Mouse (Mus musculus) embryo, embryonic 10 days (tissue): ENCODE data around the gene Ypel3.

Source experiments
- DNase-seq: peaks from one replicate; pipeline ENCODE4 v3.0.0-alpha.2; 2015; ENCODE audit warnings: low spot score

Gene Ypel3

DNA sequence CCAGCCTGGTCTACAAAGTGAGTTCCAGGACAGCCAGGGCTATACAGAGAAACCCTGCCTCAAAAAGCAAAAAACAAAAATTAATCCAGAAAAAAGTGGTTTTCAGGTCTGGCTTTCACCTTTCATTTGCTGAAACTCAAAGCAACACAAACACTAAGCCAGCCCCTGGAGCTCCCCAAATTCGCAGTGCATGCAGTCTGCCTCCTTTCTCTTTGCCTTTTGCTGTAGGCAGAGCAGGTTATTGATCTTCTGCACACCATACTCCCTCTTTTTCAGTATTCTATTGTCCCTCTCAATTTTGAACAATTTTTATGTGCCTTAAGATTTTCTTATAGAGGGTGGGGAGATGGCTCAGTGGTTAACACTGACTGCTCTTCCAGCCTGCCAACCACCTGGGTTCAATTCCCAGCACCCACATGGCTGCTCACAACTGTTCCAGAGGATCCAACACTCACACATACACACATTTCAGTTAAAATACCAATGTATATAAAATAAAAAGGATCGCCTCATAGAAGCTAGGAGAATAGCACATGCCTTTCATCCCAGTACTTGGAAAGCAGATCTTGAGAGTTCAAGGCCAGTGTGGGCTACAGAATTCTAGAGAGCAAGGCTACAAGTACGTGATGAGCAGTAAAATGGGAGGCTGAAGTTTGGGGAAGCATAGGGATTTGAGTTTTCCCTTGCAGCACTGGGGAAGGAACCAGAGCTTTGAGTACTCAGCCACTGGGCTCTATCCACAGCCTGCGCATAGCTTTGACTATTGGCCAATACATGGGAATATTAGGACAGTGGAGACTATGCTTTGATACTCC, 16.9 kb downstream of the Ypel3 start:
- no peak for DNase-seq

- no peak for DNase-seq
Observed at GRCm38 (mm10) chr7:126794271-126794605, 17.5 kb downstream of the Ypel3 start.

DNA sequence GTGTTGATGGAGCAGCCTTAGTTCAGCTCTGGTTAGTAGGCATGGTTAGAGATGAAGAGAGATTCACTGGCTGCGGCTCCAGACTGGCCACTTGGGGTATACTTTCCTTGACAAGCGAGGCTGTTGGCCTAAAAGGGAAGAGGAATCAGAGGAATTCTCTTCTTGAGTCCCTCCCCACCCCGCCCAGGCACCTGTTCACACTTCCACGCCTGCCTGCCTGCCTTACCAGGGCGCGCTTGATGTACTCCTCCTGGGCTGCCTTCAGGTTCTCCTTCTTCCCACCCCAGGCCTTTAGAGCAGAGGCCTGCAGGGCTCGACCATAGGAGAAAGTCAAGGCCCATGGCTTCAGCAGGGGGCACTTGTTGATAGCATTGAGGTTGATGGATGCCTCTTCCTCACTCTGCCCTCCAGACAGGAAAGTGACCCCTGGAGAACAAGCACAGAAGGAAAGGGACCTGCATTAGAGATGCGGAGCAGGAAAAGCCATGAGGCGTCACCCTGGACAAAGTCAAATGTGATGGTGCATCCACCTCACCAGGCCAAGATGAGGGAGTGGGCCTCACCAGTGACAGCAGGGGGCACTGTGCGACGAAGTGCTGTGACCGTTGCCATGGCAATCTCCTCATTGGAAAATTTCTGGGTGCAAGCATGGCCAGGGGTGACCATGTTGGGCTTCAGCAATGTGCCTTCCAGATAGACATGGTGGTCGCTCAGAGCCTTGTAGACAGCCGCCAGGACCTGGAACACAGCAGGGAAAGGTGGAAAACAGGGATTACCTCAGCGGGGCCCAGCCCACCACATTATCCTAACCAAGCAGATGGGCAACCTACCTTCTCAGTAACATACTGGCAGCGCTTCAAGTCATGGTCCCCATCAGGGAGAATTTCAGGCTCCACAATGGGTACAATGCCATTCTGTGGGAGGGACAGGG, 18.9 kb downstream of the Ypel3 start:
- peak; percentile 45 for DNase-seq

DNA sequence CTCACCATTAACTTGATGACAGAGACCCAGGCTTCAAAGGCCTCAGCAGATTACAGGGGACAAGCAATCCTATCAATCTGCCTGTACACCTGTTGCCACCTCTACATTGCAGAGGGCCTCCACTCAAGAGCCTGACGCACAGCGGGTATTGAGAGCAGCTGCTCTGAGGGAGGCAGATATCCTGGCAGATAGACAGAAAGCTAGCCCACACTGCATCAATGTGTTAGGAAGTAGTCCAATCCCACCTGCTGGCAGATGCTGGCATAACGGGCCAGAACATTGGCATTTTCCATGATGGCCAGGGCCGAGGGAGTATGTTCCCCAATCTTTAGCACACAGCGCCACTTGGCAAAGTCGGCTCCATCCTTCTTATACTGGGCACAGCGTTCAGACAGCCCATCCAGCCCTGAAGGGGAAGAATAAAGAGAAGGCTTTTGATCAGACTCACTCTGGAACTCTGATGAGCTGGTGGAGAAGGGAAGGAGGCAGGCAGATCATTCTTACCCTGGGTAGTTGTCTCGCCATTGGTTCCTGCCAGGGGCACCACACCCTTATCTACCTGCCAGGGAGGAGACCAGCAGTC, 19.7 kb downstream of the Ypel3 start:
- peak; percentile 52 for DNase-seq

GRCm38 (mm10) chr7:126797411-126798126, 20.8 kb downstream of the Ypel3 start, which contains the start of gene Fam57b:
Gene Fam57b (plus strand): TSS chr7:126797668.
- peak; percentile 27 for DNase-seq

DNA sequence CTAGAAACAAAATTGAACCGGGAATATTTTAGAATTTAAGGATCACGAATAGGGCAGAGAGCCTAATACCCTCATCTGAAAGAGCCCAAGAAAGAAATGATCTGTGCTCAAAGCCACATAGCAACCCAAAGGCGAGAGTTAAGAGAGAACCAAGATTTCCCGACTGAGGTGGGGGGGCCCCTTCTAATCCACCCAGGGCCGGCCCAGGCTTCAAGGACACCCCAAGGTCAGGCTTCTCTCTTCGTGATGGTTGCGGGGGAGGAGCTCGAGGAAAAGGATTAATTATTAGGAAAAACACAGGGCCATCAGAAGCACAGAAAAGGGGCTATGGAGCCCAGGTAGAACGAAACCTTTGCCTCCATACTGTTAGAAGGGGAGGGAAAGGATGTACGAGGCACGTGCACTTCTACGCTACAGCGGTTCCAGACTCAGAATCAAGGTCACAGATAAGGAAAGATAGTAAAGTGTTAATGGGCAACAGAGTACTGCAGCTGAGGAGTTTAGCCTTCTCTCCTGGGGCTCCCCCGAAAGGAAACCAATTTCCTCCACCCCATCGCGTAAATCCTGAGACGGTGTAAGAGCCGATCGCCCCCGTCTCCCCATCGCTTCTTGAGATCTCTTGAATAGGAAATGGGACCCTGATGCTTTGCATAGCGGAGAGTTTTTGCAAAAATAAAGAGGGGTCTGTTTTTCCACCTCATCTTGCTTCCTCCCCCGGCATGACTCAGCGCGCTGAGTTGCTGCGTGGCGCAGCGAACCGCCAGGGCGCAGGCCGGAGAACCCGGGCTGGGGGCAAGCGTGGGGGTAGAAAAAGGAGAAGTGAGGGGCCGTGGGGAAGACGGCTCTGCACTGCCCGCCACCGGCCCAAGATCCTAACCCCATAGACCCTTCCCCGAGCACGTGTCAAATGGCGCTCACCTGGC, 21.6 kb downstream of the Ypel3 start:
- peak; percentile 18 for DNase-seq

GRCm38 (mm10) chr7:126799050-126799467, 22.3 kb downstream of the Ypel3 start:
- DNase-seq, result peak; percentile 99

- DNase-seq, result no peak
Observed at GRCm38 (mm10) chr7:126799468-126800268, 22.9 kb downstream of the Ypel3 start.

DNA sequence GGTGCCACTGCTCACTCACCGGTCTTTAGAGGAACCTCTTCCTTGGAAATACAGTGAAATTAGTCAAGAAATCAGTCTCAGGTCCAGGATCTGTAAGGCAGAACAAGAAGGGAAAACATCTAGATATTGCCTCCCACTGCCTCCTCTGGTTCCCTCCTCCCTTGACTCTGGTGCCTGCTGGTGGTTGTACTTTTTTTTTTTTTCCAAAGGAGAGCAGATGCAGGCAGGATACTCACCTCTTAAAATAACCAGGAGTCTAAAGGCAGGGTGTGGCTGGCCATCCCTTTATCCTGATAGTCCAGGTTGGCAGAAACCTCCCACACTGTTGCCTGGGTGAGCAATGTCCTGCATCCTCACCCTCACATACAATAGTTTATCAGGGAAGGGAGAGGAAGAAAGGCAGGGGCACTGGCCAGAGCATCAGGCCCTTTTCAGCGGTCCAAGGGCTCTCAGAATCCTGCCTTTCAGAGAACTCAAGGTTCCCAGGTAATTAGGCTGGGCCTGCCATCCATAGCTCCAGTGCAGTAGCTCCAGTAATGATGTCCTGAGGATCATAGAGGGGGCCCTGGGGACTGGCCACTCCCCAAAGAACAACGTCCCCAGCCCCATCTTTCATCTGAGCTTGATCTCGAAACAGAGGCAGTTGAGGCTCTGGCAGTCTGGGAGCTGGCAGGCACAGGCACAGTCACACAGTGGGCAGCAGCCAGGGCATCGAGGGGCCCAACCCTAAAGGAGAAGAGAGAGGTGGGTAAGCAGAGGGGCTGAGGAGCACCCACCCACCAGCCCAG, 23.7 kb downstream of the Ypel3 start:
- no peak for DNase-seq

- no peak for DNase-seq
Observed at GRCm38 (mm10) chr7:126801057-126801422, 24.3 kb downstream of the Ypel3 start.

DNA sequence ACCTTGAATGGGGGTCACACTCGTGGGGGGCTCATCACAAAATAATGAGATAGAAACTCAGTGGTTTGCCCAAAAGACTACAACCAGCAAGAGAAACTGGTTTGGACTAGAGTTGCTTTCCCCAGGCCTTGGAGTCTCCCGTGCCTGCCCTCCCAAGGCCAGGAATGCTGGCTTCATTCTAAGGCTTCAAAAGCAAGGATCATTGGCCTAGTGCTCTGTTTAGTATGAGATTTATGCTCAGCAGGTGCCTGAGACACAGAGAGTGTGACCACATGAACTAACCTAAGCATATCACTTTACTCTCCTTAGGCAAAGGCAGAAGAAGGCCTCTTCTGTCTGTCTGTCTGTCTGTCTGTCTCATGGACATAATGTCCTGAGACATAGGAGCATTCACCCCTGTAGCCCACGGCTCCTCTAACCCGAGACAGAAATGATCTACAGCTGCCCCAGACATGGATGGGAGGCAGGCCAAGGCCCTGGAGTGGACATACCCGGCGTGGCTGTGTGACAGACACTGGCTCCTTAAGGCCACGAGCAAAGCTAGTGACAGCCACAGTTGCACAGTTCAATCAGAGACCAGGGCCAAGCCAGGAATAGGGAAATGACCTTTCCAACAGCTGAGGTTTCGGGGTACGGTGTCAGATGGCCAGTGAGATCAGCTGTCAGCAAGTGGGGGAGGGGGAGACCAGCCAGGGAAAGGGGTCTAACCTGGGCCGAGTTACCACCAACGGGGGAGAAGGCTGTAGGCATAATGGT, 25.6 kb downstream of the Ypel3 start:
- DNase-seq, result no peak

DNA sequence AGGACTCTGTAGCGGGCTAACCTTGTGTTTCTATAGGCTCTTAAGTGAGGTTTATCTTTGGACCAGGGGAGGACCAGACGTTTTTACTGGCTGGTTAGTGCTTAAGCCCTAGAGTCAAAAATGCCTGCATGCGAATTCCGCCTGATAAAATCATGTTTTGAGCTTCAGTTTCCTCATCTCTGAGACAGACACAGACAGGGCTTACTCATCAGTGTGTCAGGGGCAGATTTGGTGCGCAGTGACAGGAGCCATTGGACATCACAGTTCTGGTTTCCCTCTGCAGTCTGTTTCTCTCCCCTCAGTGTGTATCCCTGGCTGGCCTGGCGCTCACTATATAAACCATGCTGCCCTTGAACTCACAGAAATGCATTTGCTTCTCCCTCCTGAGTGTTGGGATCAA, 26.4 kb downstream of the Ypel3 start:
- DNase-seq, result no peak

- no peak for DNase-seq
Observed at GRCm38 (mm10) chr7:126803751-126804150, 27.0 kb downstream of the Ypel3 start.

DNA sequence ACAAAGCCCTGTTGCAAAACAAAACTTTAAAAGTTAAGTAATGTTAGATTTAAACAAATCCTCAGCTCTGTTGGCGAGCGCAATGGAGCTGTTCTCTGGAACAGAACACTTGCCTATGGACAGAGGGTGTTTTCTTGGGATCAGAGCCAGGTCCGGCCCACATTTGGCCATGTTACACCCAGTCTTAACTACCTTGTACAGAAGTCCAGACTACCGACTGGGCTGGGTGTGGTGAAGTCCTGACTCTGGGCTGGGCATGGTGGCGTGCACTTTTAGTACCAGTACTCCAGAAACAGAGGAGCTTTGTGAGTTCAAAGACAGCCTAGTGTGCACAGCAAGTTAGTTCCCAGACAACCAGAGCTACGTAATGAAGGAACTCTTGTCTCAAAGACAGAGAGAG, 30.2 kb downstream of the Ypel3 start:
- no peak for DNase-seq

DNA sequence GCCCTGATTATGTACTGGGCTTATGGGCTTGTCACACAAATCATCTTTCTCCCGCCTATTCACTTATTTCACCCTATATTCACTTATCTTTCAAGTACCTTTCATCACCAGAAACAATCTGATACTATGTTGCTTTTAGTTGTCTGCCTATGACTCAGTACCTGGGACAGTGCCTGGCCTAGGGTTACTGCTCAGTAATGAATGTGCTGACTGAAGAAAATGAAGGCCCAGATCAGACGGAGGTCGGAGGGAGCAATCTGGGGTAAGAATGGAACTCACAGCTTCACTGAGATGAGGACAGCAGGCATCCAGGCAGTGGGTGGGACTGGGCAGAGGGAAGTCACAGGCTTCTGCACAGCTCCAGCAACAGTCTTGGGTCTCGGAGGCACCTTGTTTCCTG, 30.6 kb downstream of the Ypel3 start:
- DNase-seq, result no peak

DNA sequence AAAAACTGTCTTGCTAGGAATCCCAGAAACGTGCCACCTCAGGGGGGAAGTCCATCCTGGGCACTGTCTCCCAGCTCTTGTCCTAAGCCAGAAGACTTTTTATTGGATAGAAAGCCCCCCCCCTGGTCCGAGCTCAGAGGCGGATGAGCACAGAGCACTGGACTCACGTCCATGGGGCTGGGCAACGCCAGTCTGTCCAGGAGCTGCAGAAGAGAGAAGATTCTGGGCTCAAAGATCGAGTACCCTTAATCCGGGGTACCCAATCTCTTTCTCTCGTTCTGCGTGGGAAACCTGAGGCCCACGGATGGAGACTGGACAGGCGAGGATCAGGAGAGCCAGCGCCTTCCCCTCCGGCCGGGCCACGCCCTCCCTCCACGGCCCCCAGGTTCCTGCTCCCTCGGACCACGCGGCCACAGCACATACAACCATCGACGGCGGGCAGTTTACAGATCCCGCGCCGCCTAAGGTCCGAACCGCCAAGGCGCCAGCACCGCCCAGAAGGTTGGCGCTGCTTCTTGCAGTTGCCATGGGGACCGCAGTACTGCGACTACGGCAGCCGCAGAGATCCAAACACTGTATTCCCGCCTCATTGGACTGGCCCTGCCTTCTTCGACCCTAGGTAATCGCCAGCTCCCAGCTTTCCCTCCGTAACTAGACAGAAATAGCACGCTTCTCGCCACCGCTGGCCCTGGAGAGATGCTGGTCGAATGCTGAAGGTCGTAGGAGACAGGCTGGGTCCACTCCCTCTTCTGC, 32.1 kb downstream of the Ypel3 start:
- DNase-seq, result peak; percentile 97

GRCm38 (mm10) chr7:126809723-126810369, 33.1 kb downstream of the Ypel3 start:
- no peak for DNase-seq
